Mouse (Mus musculus): ENCODE data around the gene Lig1.

Lig1 gene

DNA sequence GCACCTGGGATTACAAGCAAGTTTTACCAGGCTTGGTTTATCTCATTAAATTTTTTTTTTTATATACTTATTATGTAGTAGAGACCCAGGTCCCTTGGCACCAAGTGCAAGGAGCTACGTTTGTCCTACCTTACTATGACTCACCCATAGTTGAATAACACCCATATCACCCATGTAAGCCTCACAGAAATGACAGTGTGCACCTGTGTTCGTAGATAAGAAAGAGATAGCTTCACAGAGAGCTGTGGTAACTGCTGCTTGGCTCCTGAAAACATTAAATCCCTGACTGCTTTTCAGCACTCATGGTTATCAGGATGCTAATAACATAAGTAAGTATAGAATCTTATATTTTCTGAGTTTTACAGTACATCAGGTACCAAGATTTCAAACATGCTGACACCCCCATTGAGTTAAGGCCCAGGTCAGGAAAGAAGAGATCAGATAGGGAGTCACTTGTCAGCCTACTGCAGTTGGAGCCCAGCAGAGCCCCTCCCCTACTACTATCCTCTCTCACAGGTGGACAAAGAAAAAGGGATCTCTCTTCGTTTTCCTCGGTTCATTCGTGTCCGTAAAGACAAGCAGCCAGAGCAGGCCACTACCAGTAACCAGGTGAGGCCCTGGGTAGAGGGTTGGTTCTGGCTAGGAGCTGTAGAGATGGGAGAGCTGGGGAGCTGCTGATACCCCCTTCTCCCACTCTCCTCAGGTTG is 33.6 kb downstream of the Lig1 start:
- no peak for DNase-seq (ENCODE audit: low spot score)

DNA sequence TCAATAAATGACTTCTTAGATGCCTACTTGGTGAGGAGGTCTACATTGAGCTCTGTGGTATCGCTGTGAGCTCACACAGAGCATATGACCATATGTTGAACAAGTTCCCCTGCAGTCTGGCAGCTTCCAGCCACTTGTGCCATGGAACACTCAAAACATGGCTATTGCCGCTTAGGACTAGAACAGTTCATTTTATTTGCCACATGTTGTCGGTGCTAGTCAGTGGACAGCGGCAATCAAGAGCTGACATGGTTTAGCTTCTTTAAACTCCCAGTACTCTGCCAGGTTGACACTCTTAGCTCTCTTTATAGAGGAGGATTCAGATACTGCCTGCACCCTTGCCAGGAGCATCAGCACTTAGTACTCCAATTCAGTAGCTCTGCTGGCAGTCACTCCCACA is 34.3 kb downstream of the Lig1 start:
- DNase-seq (ENCODE audit: low spot score): no peak

DNA sequence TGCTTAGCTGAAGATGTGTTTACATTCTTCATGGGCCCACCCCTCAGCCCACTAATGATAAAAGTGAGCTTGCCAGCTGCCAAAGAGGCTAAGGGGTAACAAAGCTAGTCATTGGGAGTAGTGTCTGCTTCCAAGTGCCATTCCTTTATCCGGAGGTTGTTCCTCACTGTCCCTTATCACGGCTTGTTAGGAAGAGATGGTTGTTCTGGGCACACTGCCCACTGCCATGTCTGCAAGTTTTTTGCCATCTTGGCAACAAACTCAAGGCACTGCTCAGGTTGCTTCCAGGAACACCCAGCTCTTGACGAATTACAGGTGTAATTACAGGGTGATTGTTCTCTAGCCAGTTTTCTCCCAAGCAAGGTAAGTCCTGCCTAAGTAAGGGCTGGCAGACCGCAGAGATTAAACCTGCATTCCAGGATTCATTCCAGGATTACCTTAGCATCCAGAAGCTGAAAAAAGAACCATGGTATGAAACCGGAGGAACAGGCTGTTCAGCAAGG is 37.1 kb downstream of the Lig1 start:
- peak; percentile 21 for DNase-seq (ENCODE audit: low spot score)

DNA sequence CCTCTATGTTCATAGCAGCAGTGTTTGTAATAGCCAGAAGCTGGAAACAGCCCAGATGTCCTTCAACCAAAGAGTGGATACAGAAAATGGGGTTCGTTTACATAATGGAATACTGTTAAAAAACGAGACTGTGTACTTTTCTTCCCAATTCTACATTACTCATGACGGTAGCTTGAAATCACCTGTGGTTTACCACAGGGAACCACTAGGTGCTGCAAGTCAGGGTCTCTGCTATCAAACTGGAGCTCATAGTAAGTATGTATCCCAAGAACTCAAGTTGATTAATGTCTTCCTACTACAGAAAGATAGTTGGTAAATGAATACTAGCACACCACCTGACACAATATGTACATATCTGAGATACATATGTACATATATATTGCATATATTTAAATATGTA is 44.3 kb downstream of the Lig1 start:
- DNase-seq (ENCODE audit: low spot score): no peak

DNA sequence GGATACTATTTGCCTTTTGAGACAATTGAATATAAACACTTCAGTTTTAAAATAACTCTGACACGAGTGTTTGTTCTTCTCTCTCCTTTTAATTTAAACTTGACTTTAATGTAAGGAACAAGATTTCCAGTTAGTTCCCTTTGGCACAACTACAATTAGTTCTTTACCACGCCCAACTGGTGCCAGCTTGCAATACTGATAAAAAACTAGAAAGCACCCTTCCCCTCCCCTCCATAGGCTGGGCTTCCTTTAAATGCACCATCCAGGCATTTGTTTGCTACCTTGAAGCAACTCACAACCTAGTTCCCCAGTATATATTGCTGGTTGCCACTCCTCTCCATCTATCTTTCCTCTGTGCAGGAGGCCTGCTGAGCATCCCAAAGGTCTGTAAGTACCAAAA is 47.2 kb downstream of the Lig1 start, which contains the start of gene Pla2g4c:
Gene Pla2g4c, plus strand, starts transcription at position 340 of the 400 bp plus-strand sequence.
- DNase-seq (ENCODE audit: low spot score): no peak

DNA sequence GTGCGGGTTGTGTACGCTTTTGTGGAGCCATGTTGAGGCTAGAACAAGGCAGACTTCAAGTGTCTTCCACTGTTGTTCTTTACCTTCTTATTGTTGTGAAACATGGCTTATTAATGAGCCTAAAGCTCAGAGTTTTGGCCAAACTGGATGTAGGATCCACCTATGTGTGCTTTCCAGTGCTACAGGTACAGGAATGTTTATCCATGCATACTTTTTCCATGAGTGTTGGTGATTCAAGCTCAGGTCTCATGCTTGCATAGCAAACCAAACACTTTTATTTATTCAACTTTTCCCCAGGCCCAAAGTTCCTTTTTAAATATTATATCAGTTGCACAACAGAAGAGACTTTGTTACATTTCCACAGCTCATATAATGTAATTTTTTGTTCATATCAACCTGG is 53.5 kb downstream of the Lig1 start:
- DNase-seq (ENCODE audit: low spot score): no peak

DNA sequence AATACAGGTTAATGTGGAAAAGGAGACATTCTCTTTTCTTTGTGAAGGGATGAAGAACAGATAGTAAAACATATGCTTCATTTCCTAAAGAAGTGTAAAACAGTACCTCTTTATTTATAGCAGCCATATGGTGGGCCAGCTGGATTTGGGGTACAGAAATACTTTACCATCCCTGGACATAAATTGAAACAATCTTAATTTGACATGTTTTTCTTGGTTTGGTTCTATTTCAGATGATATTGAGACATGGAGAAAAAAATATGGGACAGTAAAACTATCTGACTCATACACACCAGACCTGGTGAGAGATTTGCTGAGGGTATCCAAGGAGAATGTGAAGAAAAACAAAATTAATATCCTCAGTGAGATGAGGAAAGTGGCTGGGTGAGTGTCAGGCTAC is 78.9 kb downstream of the Lig1 start:
- no peak for DNase-seq (ENCODE audit: low spot score)
